Mouse (Mus musculus) midbrain, embryonic 11.5 days (tissue): Measurements from ENCODE around the gene Ppp1r12b. TPM values are rescaled to one million over a fixed set of nuclear protein-coding genes. Genes with fewer than 3 reads are reported as not detected.
A peak's percentile ranks its signal among the peaks of the same experiment; 100 is the strongest.
"Not testable (repeated sequence)": the region's sequence is repeated elsewhere in the genome, so short reads cannot be mapped to it uniquely, and the experiment has no call there.

Source experiments
- ATAC-seq: fragments of 200-750 bp; cut with Nextera tagmentation; 2 replicates; pipeline ENCODE4 v1.8.0; 2017; ENCODE audit warnings: moderate TSS enrichment, moderate library complexity; ENCODE audit not compliant: low FRiP score
- DNase-seq: peaks from one replicate; pipeline ENCODE4 v3.0.0; 2015; ENCODE audit warnings: low spot score; ENCODE audit errors: missing footprints
- H3K27ac ChIP-seq: fragments of 300-500 bp; sonication (generic); 2 replicates; pipeline ENCODE4 v1.5.1; 2014; ENCODE audit warnings: low read depth, low read length
- H3K27me3 ChIP-seq: fragments of 300-500 bp; sonication (generic); 2 replicates; pipeline ENCODE4 v1.6.1; 2014; ENCODE audit warnings: mild to moderate bottlenecking, low read length, moderate library complexity, mixed read lengths; ENCODE audit not compliant: control insufficient read depth, insufficient read depth
- H3K36me3 ChIP-seq: fragments of 300-500 bp; sonication (generic); 2 replicates; pipeline ENCODE4 v1.6.1; 2014; ENCODE audit warnings: mild to moderate bottlenecking, low read length, moderate library complexity, mixed read lengths; ENCODE audit not compliant: control insufficient read depth, insufficient read depth
- H3K4me1 ChIP-seq: fragments of 300-500 bp; sonication (generic); 2 replicates; pipeline ENCODE4 v1.6.1; 2014; ENCODE audit warnings: low read length; ENCODE audit not compliant: control insufficient read depth, insufficient read depth
- H3K4me2 ChIP-seq: fragments of 300-500 bp; sonication (generic); 2 replicates; pipeline ENCODE4 v1.6.1; 2014; ENCODE audit warnings: mild to moderate bottlenecking, moderate library complexity
- H3K4me3 ChIP-seq: fragments of 300-500 bp; sonication (generic); 2 replicates; pipeline ENCODE4 v1.5.1; 2014; ENCODE audit warnings: low read depth, low read length
- H3K9ac ChIP-seq: fragments of 300-500 bp; sonication (generic); 2 replicates; pipeline ENCODE4 v1.6.1; 2014; ENCODE audit warnings: low read length
- H3K9me3 ChIP-seq: fragments of 300-500 bp; sonication (generic); 2 replicates; pipeline ENCODE4 v1.6.1; 2016; ENCODE audit warnings: low read length; ENCODE audit not compliant: control insufficient read depth
- WGBS: fragments of 180-500 bp; shearing (Covaris S2); extraction: QIAGEN DNeasy Blood & Tissue Kit; methylation state at CpG from one replicate; pipeline ENCODE4 v1.1.7; 2014; 5-methylcytosine and 5-hydroxymethylcytosine counted together
- polyA plus RNA-seq: library from polyadenylated mRNA; unstranded; fragments of >200 nt; fragmentation: Nextera tagmentation; extraction: Ambion mirVana; gene quantifications from 2 replicates; pipeline ENCODE4 v1.2.1, GENCODE M21; 2014

Gene Ppp1r12b
- polyA plus RNA-seq, 1 experiment from 2014 or later: 7.5 TPM

DNA sequence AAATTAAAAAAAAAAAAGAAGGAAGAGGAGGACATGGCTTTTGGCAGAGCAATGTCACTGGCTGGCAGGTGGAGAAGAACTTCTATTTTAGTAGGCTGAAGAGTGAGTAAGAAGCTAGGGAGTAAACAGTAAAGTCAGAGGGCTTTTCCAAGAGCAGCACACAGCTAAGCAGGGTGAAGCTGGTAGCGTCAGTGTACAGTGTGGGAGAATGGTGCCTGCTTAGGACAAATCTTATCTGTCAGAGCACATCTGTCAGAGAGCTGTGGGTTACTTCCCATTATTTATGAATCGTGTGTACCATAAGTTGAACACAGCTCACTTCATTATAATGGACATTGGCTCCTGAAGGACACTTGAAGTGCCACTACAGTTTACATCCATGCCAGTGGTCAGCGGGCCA, 102.9 kb downstream of the Ppp1r12b start:
- Histone ChIP-seq H3K9ac (no peak overlapping the region), H3K36me3 (no peaks in the 10 kb centered on the region), H3K27ac (no peak overlapping the region), H3K9me3 (no peaks in the 10 kb centered on the region), H3K27me3 (no peaks in the 10 kb centered on the region), H3K4me2 (no peak overlapping the region), H3K4me1 (no peaks in the 10 kb centered on the region), H3K4me3 (no peak overlapping the region)
- DNase-seq (no peak), ATAC-seq (no peak)
- WGBS: 93% methylated on average over 3 of the region's 3 CpGs

DNA sequence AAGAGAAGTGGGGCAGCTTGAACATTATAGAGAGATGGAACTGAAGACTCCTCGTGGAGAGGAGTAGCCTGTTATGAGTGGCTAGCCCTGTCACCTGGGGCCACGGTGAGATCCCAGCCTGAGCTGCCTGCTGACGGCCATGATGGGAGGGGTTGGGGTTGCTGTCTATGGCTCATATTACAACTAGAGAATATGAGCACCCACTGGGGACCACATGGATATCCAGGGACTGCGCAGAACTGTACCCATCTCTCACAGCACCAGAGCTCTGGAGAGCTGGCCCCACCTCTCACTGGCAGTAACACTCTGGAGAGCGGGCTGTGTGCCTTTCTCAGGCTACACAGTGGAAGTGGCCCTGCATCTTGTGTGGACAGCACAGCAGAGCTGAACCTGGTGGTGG, 104.5 kb downstream of the Ppp1r12b start:
- Histone ChIP-seq H3K27ac (no peak overlapping the region), H3K27me3 (no peaks in the 10 kb centered on the region), H3K4me3 (no peak overlapping the region), H3K36me3 (no peaks in the 10 kb centered on the region), H3K4me2 (no peak overlapping the region), H3K9me3 (no peaks in the 10 kb centered on the region), H3K4me1 (no peaks in the 10 kb centered on the region), H3K9ac (no peak overlapping the region)
- no peak for DNase-seq
- no peak for ATAC-seq
- 93% methylated on average over 5 of the region's 5 CpGs for WGBS

DNA sequence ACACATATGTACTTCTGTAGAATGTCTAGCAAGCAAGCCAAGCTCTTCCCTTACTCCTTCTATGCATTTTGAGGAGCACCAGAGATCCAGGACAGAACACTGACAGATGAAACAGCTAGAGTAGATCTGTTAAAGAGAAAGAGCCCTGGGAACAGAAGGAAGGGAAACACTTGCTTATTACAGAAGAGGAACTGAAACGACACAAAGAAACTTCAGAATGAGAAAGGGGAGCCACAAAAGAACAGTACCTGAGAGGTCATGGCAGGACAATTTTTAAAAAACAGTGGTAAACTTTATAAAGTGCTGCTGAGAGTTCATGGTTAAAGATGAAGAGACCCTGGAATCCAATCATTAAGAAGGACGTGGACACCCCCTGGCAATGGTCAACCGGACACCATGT, 105.4 kb downstream of the Ppp1r12b start:
- H3K9ac ChIP-seq: no peak overlapping the region
- no peak for DNase-seq
- no peak overlapping the region for H3K27ac ChIP-seq
- WGBS: 91% methylated on average over 3 of the region's 3 CpGs
- H3K4me1 ChIP-seq: no peaks in the 10 kb centered on the region
- ATAC-seq: no peak
- no peaks in the 10 kb centered on the region for H3K36me3 ChIP-seq
- no peak overlapping the region for H3K4me3 ChIP-seq
- no peak overlapping the region for H3K4me2 ChIP-seq
- no peaks in the 10 kb centered on the region for H3K9me3 ChIP-seq
- H3K27me3 ChIP-seq: no peaks in the 10 kb centered on the region

DNA sequence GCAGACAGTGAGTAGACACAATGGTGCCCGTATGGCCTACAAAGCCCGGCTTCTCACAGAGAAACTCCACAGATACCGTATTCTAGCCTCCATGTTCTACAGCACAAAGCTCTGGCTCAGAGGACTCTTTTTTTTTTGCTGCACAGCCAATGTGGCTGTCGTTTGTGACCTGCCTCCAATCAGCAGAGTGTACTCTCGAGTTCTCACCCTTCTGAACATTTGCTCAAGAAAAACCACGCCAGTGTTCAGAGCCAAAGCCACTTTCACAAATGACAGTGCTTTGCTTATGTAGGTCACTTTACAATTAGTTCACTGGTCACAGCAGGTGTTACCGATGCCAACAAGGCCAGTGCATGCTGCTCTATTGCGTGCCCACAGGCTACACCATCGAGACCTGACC, 107.9 kb downstream of the Ppp1r12b start:
- no peaks in the 10 kb centered on the region for H3K9me3 ChIP-seq
- H3K27me3 ChIP-seq: no peaks in the 10 kb centered on the region
- 89% methylated on average over 9 of the region's 9 CpGs for WGBS
- H3K36me3 ChIP-seq: no peaks in the 10 kb centered on the region
- no peak overlapping the region for H3K27ac ChIP-seq
- no peak for DNase-seq
- no peak overlapping the region for H3K9ac ChIP-seq
- H3K4me1 ChIP-seq: no peaks in the 10 kb centered on the region
- no peak overlapping the region for H3K4me3 ChIP-seq
- no peak for ATAC-seq
- H3K4me2 ChIP-seq: no peak overlapping the region

- DNase-seq (no peak), ATAC-seq (no peak)
- Histone ChIP-seq H3K4me1 (no peaks in the 10 kb centered on the region), H3K9ac (no peak overlapping the region; the same call in 1 of the 2 replicates), H3K4me3 (no peak overlapping the region), H3K4me2 (no peak overlapping the region), H3K27me3 (no peaks in the 10 kb centered on the region), H3K36me3 (no peaks in the 10 kb centered on the region), H3K9me3 (no peaks in the 10 kb centered on the region), H3K27ac (no peak overlapping the region)
- WGBS: 82% methylated on average over 10 of the region's 10 CpGs
These were observed 109.3 kb downstream of the Ppp1r12b start for GRCm38 (mm10) chr1:134846295-134846988.

GRCm38 (mm10) chr1:134843369-134843768, 112.4 kb downstream of the Ppp1r12b start:
- Histone ChIP-seq H3K27ac (no peak overlapping the region), H3K9ac (no peak overlapping the region), H3K27me3 (no peaks in the 10 kb centered on the region), H3K4me1 (no peaks in the 10 kb centered on the region), H3K9me3 (no peaks in the 10 kb centered on the region), H3K4me2 (no peak overlapping the region), H3K4me3 (no peak overlapping the region), H3K36me3 (no peaks in the 10 kb centered on the region)
- ATAC-seq (no peak), DNase-seq (no peak)
- WGBS: 94% methylated on average over 6 of the region's 6 CpGs

- DNase-seq: no peak
- H3K4me2 ChIP-seq: no peak overlapping the region
- H3K9ac ChIP-seq: no peak overlapping the region
- ATAC-seq: peak; percentile 58; the same call in 1 of the 2 replicates
- no peaks in the 10 kb centered on the region for H3K36me3 ChIP-seq
- WGBS: 74% methylated on average over 10 of the region's 10 CpGs
- H3K4me3 ChIP-seq: no peak overlapping the region
- no peaks in the 10 kb centered on the region for H3K9me3 ChIP-seq
- H3K27ac ChIP-seq: no peak overlapping the region
- no peaks in the 10 kb centered on the region for H3K27me3 ChIP-seq
- no peaks in the 10 kb centered on the region for H3K4me1 ChIP-seq
These were observed 118.7 kb downstream of the Ppp1r12b start for GRCm38 (mm10) chr1:134836909-134837480.

DNA sequence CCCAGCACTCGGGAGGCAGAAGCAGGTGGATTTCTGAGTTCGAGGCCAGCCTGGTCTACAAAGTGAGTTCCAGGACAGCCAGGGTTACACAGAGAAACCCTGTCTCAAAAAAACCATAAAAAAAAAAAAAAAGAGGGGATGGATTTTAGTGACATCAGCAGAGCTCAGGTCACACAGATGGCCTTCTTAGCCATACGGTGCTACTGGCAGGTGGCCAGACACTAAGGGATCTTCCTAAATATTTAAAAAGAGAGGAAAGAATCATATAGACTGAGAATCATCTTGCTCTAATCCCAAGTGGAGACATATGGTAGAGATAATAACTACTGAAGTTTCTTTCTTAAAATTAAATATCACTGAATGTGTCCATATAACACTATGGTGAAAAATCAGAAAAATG, 124.9 kb downstream of the Ppp1r12b start:
- not testable (repeated sequence) for H3K27me3 ChIP-seq, H3K4me1 ChIP-seq, H3K36me3 ChIP-seq, DNase-seq, H3K9me3 ChIP-seq, ATAC-seq, H3K4me2 ChIP-seq, H3K9ac ChIP-seq, H3K4me3 ChIP-seq, H3K27ac ChIP-seq
- 85% methylated on average over 3 of the region's 3 CpGs for whole genome bisulfite sequencing

DNA sequence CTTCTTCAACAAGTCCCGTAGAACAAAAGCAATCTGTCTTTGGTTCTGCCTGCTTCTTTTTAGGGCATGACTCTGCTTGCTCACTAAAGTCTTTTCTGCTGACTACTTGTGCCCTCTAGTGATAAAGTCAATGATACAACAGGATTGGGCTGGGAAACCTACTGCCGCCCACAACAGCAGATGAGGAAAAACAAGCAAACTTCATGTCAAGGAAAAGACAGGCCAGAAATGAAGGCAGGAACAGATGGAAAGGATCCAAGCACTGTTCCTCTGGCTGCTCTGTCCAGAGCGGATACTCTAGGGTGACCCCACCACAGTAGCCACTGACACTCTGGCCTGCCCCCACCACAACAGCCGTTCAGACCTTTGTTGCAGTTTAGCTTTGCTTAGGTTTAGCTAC, 126.1 kb downstream of the Ppp1r12b start:
- no peaks in the 10 kb centered on the region for H3K36me3 ChIP-seq
- no peak for ATAC-seq
- no peaks in the 10 kb centered on the region for H3K9me3 ChIP-seq
- WGBS: 66% methylated on average over 4 of the region's 4 CpGs
- DNase-seq: no peak
- H3K4me1 ChIP-seq: peaks cover 3% of the 10 kb centered on the region; the same call in 1 of the 2 replicates
- no peaks in the 10 kb centered on the region for H3K27me3 ChIP-seq
- H3K27ac ChIP-seq: no peak overlapping the region
- no peak overlapping the region for H3K4me2 ChIP-seq
- no peak overlapping the region for H3K9ac ChIP-seq
- H3K4me3 ChIP-seq: no peak overlapping the region
